Mouse (Mus musculus) kidney, embryonic 14.5 days (tissue): ENCODE measurements around the gene Xcl1. TPM values are rescaled to one million over a fixed set of nuclear protein-coding genes. Genes with fewer than 3 reads are reported as not detected.

Experiments
- ATAC-seq: fragments of 200-750 bp; cut with Nextera tagmentation; 2 replicates; pipeline ENCODE4 v1.8.0; 2017; ENCODE audit warnings: moderate number of reproducible peaks, mild to moderate bottlenecking, moderate TSS enrichment, moderate library complexity; ENCODE audit not compliant: low FRiP score, low TSS enrichment
- H3K27ac ChIP-seq: fragments of 300-500 bp; sonication (generic); 2 replicates; pipeline ENCODE4 v1.5.1; 2014; ENCODE audit warnings: low read depth, mild to moderate bottlenecking, low read length, moderate library complexity, mixed read lengths
- H3K27me3 ChIP-seq: fragments of 300-500 bp; sonication (generic); 2 replicates; pipeline ENCODE4 v1.6.1; 2014; ENCODE audit warnings: mild to moderate bottlenecking, low read length; ENCODE audit not compliant: control insufficient read depth, insufficient read depth
- H3K36me3 ChIP-seq: fragments of 300-500 bp; sonication (generic); 2 replicates; pipeline ENCODE4 v1.6.1; 2014; ENCODE audit warnings: low read length, mixed read lengths; ENCODE audit not compliant: control insufficient read depth, insufficient read depth
- H3K4me1 ChIP-seq: fragments of 300-500 bp; sonication (generic); 2 replicates; pipeline ENCODE4 v1.6.1; 2014; ENCODE audit warnings: low read length, mixed read lengths; ENCODE audit not compliant: control insufficient read depth, insufficient read depth
- H3K4me2 ChIP-seq: fragments of 300-500 bp; sonication (generic); replicated peaks from 2 replicates; pipeline ENCODE4 v1.6.1; 2014; ENCODE audit warnings: low read depth, mild to moderate bottlenecking, low read length
- H3K4me3 ChIP-seq: fragments of 300-500 bp; sonication (generic); 2 replicates; pipeline ENCODE4 v1.5.1; 2014; ENCODE audit warnings: mild to moderate bottlenecking, low read length
- H3K9ac ChIP-seq: fragments of 300-500 bp; sonication (generic); 2 replicates; pipeline ENCODE4 v1.6.1; 2014; ENCODE audit warnings: low read depth, mild to moderate bottlenecking, low read length, moderate library complexity
- H3K9me3 ChIP-seq: fragments of 300-500 bp; sonication (generic); 2 replicates; pipeline ENCODE4 v1.6.1; 2016; ENCODE audit warnings: low read length; ENCODE audit not compliant: control insufficient read depth
- WGBS: fragments of 180-500 bp; shearing (Covaris S2); extraction: QIAGEN DNeasy Blood & Tissue Kit; methylation state at CpG from one replicate; pipeline ENCODE4 v1.1.7; 2014; 5-methylcytosine and 5-hydroxymethylcytosine counted together
- polyA plus RNA-seq: library from polyadenylated mRNA; unstranded; fragments of >200 nt; fragmentation: Nextera tagmentation; extraction: Ambion mirVana; gene quantifications from 2 replicates; pipeline ENCODE4 v1.2.1, GENCODE M21; 2014

Gene Xcl1
- polyA plus RNA-seq, 1 experiment from 2014 or later = not detected

DNA sequence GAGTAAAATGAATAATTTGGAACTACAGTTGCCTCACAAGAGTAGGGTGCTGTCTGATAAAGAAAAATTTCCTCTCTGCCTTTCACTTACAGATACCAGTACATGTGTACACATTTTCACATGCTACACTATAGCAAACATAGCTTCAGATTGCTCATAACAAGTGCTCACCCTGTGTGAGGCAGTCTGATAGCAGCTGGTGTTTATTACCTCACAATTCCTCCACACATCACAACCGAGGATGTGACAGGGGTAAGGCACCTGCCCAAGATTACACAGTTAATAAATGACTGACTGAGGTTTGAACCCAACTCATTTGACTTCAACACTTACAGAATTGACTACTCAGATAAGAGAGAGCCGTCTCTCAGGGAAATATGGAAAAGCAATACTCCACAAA, 25.3 kb upstream of the Xcl1 start:
- WGBS = 40% methylated on average over 2 of the region's 2 CpGs
- no peak overlapping the region for H3K4me3 ChIP-seq
- no peak overlapping the region for H3K9ac ChIP-seq
- H3K4me2 ChIP-seq = no peak overlapping the region
- H3K4me1 ChIP-seq = no peaks in the 10 kb centered on the region
- no peaks in the 10 kb centered on the region for H3K36me3 ChIP-seq
- no peaks in the 10 kb centered on the region for H3K9me3 ChIP-seq
- ATAC-seq = no peak
- no peaks in the 10 kb centered on the region for H3K27me3 ChIP-seq
- no peak overlapping the region for H3K27ac ChIP-seq

DNA sequence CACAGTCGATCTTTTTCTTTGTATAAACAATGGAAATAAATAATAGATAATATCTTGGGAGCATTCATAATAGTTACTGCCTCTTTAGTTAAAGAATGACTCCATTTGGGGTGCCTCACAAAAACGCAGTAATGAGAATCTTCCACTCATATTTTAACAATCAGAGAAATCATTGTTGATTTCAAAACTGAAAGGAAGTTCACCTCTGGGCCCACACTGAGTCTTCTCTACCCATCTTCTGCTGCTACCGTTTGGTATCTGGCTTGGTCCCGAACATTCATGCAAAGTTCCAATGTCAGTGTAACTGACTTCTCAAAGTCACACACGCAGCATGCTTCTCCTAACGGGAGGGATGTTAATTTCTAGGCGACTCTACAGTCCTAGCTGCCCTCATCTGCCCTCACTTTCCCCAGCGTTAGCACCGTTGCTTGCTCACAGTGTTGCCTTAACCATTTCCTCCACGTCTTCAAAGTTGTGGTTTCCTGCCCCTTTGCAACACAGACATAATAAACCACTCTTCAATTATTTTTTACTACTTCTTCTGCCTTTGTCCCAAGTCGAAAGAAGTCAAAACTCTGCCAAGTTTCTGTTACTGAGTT, 24.6 kb upstream of the Xcl1 start:
- H3K27me3 ChIP-seq = no peaks in the 10 kb centered on the region
- H3K36me3 ChIP-seq = no peaks in the 10 kb centered on the region
- no peak overlapping the region for H3K9ac ChIP-seq
- WGBS = 49% methylated on average over 11 of the region's 11 CpGs
- H3K9me3 ChIP-seq = no peaks in the 10 kb centered on the region
- no peak overlapping the region for H3K4me3 ChIP-seq
- H3K27ac ChIP-seq = no peak overlapping the region
- H3K4me1 ChIP-seq = no peaks in the 10 kb centered on the region
- ATAC-seq = no peak
- H3K4me2 ChIP-seq = no peak overlapping the region

DNA sequence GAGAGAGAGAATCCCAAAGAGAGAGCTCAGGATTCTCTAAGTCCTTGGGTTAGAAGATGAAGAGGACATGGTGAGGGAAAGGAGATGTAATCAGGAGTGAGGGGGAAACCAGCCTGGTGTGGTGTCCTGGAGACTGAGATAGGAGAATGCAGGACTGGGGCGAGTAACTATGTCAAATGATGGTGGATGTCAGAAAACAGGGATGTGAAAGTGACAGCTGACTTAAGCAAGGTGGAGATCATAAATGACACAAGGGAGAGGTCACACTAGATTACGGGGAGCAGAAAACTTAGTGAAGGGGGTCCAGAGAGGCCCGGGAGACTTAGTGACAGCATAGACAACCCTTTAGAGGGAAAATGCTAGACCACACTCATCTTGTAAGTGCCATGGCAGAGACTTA, 23.8 kb upstream of the Xcl1 start:
- Histone ChIP-seq H3K4me2 (no peak overlapping the region), H3K36me3 (no peaks in the 10 kb centered on the region), H3K27ac (no peak overlapping the region), H3K4me1 (no peaks in the 10 kb centered on the region), H3K9me3 (no peaks in the 10 kb centered on the region), H3K9ac (no peak overlapping the region), H3K4me3 (no peak overlapping the region), H3K27me3 (no peaks in the 10 kb centered on the region)
- WGBS = 89% methylated on average over 3 of the region's 3 CpGs
- no peak for ATAC-seq

DNA sequence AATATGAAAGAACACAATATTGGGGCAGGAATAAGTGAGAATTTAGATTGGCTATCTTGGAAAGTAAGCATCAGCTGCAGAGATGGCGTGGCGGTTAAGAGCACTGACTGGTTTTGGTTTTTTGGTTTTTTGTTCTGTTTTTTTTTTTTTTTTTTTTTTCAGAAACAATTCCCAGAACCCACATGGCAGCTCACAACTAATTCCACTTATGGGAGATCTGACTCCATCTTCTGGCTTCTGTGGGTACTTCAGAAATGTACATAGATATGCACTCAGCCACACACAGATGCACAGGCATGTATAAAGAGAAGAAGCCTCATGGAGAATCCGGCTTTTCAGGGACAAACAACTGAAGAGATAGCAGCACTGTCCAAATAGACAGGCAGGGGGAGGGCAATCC, 22.6 kb upstream of the Xcl1 start:
- Histone ChIP-seq H3K4me3 (no peak overlapping the region), H3K27ac (no peak overlapping the region), H3K4me1 (no peaks in the 10 kb centered on the region), H3K9ac (no peak overlapping the region), H3K9me3 (no peaks in the 10 kb centered on the region), H3K36me3 (no peaks in the 10 kb centered on the region), H3K4me2 (no peak overlapping the region), H3K27me3 (no peaks in the 10 kb centered on the region)
- no peak for ATAC-seq
- WGBS = 94% methylated on average over 3 of the region's 3 CpGs

DNA sequence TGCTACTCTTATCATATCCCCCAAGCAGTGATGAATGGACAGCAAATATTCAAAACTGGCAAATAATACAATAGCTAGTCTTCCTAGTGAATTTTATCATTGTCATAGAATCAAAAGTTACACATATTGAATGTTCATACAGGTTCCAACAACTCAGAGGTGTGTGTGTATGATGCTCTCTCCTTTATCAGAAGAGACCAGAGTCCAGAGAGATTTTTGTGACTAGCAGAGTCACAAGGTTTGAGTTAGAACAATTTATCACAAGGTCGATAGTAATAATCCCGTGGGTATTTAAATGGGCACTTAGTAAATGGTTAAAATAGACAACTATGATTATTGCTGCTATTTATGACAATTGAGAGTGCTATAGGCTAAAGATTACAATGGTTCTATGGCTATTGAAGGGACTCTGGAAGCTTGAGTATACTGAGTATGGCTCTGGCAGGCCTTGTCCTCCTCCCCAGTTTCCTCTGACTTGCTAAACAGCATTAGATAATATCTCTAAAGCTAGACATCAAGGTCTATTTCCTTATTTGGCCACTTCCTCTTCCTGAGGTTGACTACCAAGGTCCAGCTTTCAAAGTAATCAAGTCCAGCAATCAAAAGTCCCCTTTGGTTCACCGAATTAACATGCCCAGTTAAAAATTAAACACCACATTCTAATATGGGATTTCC, 21.5 kb upstream of the Xcl1 start:
- Histone ChIP-seq H3K27ac (no peak overlapping the region), H3K9ac (no peak overlapping the region), H3K4me1 (no peaks in the 10 kb centered on the region), H3K4me2 (no peak overlapping the region), H3K9me3 (no peaks in the 10 kb centered on the region), H3K27me3 (no peaks in the 10 kb centered on the region), H3K4me3 (no peak overlapping the region), H3K36me3 (no peaks in the 10 kb centered on the region)
- WGBS = 81% methylated on average over 3 of the region's 3 CpGs
- ATAC-seq = no peak

DNA sequence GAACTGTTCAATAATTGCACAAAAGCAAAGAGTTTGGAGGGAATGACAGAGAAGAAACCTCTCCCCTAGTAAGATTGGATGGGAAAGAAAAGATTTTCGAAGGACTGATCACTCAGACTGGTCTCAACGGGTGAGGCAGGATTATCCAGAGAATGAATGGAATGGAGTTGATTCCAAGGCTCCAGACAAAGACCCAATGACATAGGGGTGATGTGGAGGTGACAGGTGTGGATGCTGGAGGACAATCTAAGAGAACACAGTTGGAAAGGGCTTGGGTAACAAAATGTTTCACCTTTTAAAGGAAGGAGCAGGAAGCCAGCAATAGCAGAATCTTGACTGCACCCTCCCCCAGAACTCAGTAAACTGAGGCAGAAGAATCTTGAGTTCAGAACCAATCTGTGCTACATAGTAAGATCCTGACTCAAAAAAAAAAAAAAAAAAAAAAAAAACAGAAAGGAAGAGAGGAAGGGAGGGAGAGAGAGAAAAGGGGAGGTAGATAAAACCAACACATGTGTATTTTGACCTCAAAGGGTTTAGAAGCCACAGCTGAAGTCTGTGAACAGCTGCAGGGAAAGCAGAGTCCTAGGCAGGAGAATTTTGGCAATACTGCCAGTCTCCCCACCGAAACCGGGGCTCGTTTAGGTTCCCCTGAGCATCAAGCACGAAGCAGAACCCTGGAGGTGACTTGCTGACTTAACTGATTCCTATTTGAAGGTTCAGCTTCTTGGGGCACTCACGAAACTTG, 20.3 kb upstream of the Xcl1 start:
- WGBS = 77% methylated on average over 7 of the region's 7 CpGs
- no peak for ATAC-seq
- no peak overlapping the region for H3K4me2 ChIP-seq

DNA sequence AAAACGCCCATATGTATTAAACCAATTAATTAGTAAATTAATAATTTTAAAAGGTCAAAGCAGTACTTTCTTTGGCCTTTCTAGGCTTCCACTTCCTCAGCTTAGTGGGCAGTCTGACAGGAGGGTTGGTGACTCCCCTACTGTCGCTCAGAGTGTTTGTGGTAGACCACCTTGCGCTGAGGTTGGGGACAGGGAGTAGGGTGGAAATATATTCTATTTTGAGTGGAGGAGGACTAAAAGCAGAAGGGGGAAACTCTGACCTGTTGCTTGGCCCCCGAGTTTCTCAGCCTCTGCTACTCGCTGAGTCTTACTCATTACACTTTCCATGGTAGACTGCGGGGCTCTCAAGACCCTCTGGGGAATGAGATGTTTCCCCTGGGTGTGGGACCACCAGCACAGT, 18.2 kb upstream of the Xcl1 start:
- no peaks in the 10 kb centered on the region for H3K27me3 ChIP-seq
- no peaks in the 10 kb centered on the region for H3K9me3 ChIP-seq
- H3K36me3 ChIP-seq = no peaks in the 10 kb centered on the region
- H3K9ac ChIP-seq = no peak overlapping the region
- no peak overlapping the region for H3K27ac ChIP-seq
- no peaks in the 10 kb centered on the region for H3K4me1 ChIP-seq
- no peak overlapping the region for H3K4me2 ChIP-seq
- ATAC-seq = no peak
- H3K4me3 ChIP-seq = no peak overlapping the region
- WGBS = 91% methylated on average over 6 of the region's 6 CpGs

More for the DNA sequence above, 20.3 kb upstream of the Xcl1 start:
- no peaks in the 10 kb centered on the region for H3K4me1 ChIP-seq
- no peak overlapping the region for H3K9ac ChIP-seq
- no peaks in the 10 kb centered on the region for H3K36me3 ChIP-seq
- H3K27me3 ChIP-seq = no peaks in the 10 kb centered on the region
- H3K27ac ChIP-seq = no peak overlapping the region
- no peaks in the 10 kb centered on the region for H3K9me3 ChIP-seq
- H3K4me3 ChIP-seq = no peak overlapping the region

DNA sequence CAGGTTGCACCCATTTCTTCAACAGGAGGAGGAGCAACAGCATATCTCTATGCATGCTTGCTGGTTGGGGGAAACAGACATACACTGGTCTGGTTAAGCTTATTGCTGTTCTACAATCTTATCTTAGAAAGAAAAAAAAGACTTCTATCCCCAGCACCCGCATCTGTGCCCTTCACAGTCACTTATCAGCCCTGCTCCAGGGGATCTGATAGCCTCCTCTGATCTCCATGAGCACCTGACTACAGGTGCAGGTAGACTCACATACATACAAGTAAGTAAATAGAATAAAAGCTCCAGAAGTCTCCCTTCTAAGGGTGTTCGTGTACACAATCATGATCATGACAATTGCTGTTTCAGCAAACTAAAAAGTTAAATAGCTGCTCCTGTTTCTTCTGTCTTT, 733 bp upstream of the Xcl1 start:
- Histone ChIP-seq H3K36me3 (no peaks in the 10 kb centered on the region), H3K27me3 (no peaks in the 10 kb centered on the region), H3K9ac (no peak overlapping the region), H3K4me2 (no peak overlapping the region), H3K27ac (no peak overlapping the region), H3K4me3 (no peak overlapping the region), H3K9me3 (no peaks in the 10 kb centered on the region), H3K4me1 (no peaks in the 10 kb centered on the region)
- no peak for ATAC-seq
- 69% methylated on average over 2 of the region's 2 CpGs for WGBS
